Mouse (Mus musculus) olfactory bulb, adult 2 months (tissue): ENCODE data around the gene Gm39566. TPM values are rescaled to one million over a fixed set of nuclear protein-coding genes. Genes with fewer than 3 reads are reported as not detected.
"Not testable (repeated sequence)": the region's sequence is repeated elsewhere in the genome, so short reads cannot be mapped to it uniquely, and the experiment has no call there.

Experiments used
- H3K27ac ChIP-seq: fragments of 200-500 bp; 2 replicates; pipeline ENCODE4 v1.5.1; 2012; ENCODE audit warnings: low read depth, low read length; ENCODE audit not compliant: insufficient read depth
- H3K4me1 ChIP-seq: fragments of 200-500 bp; 2 replicates; pipeline ENCODE4 v1.6.1; 2012; ENCODE audit warnings: low read length; ENCODE audit not compliant: control insufficient read depth, insufficient read depth
- H3K4me3 ChIP-seq: fragments of 200-500 bp; 2 replicates; pipeline ENCODE4 v1.5.1; 2012; ENCODE audit warnings: mild to moderate bottlenecking, low read depth, low read length, moderate library complexity; ENCODE audit not compliant: insufficient read depth
- CTCF ChIP-seq: fragments of 200-500 bp; IDR thresholded peaks from 2 replicates; pipeline ENCODE4 v1.5.1; 2012; ENCODE audit warnings: low read depth, mild to moderate bottlenecking, low read length, moderate library complexity; ENCODE audit not compliant: insufficient read depth
- POLR2A ChIP-seq: fragments of 200-500 bp; IDR thresholded peaks from 2 replicates; pipeline ENCODE4 v1.6.1; 2012; ENCODE audit warnings: mild to moderate bottlenecking, low read depth, low read length, moderate library complexity; ENCODE audit not compliant: insufficient read depth
- WGBS: fragments of 180-500 bp; shearing (Covaris S2); methylation state at CpG from one replicate; pipeline ENCODE4 v1.1.7; 2018; 5-methylcytosine and 5-hydroxymethylcytosine counted together
- polyA plus RNA-seq: library from polyadenylated mRNA; stranded (reverse); fragments of >200 nt; gene quantifications from 2 replicates; pipeline ENCODE4 v1.2.4, GENCODE M21; 2012; ENCODE audit warnings: low replicate concordance; ENCODE audit not compliant: missing spikeins, insufficient read depth, insufficient read length

The Gm39566 gene
- not detected in 2 replicates for polyA plus RNA-seq

DNA sequence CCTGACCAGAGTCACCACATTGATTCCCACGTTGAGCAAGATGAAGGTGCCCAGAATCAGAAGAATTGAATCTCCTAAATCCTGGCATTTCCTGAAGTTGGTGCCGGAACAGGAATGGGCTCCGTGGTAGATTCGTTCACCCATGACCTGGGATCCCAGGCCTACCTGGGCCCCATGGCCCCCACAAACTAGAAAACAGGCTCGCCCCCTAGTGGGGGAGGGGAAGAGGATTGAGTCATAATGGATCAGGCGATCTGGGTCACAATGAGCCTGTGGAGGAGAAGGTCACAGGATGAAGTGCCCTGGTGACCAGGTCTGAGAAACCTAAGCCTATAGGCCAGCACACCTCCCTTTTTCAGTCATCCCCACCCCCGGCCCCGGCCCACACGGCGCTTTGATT lies at the start of gene Gm39566:
Gm39566 (minus strand) TSS at position 144 of the 400 bp plus-strand sequence.
- 63% methylated on average over 10 of the region's 10 CpGs for WGBS
- H3K27ac ChIP-seq = no peak within 1 kb of the TSS
- no peak within 1 kb of the TSS for H3K4me3 ChIP-seq
- no peaks in the 10 kb centered on the region for H3K4me1 ChIP-seq
- TF ChIP-seq POLR2A = no peak
- TF ChIP-seq CTCF = no peak

DNA sequence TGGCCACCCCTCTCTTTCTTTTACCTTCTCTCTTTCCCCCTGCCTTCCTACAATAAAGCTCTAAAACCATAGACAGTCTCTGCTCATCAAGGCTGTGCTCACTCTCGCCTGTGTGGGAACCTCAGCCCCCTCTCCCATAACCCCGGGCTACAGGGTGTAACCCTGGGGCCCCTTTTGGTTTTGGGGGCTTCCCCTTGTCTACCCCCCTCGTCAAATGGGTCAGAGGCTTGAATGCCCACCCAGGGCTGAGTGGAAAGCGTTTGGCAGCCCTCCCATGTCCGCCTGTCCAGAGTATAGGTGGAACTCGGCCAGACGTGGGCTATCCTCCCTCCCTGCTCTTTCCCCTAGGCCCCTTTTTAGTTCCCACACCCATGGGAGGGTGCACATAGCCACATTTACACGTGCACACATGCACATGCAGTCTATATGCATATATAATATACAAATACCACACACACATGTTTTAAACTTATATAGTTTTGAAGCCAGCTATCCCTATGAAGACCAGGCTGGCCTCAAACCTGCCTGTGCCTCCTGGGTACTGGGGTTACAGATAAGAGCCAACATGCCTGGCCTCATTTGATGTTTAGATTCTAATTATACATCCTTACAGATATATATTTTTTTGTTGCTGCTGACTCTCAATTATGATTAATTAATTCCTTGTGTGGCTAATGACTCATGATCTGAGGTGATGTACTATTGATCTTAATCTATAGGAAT lies 49.2 kb upstream of the Gm39566 start:
- 31% methylated on average over 8 of the region's 8 CpGs for WGBS
- H3K4me3 ChIP-seq = no peak overlapping the region
- TF ChIP-seq POLR2A = no peak
- no peak for TF ChIP-seq CTCF
- H3K4me1 ChIP-seq = no peaks in the 10 kb centered on the region
- H3K27ac ChIP-seq = no peak overlapping the region

DNA sequence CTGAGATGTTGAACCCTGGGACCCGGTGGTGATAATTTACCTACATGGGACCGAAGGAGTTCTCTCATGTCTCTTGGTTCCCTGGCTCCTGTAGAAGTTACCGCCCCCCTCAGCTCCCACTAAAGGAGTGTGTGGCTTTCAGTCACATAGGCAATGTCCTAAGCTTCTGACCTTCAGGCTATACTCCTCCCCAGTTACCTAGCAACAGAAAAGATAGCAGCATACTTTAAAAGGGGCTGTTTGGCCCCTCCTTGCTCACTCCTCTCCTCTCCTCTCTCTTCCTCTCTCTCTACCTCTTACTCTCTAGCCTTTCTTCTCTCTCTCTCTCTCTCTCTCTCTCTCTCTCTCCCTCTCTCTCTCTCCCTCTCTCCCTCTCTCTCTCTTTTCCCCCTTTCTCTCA lies 48.6 kb upstream of the Gm39566 start:
- H3K27ac ChIP-seq, H3K4me1 ChIP-seq, H3K4me3 ChIP-seq: not testable (repeated sequence)
- WGBS = 84% methylated on average over 3 of the region's 3 CpGs

DNA sequence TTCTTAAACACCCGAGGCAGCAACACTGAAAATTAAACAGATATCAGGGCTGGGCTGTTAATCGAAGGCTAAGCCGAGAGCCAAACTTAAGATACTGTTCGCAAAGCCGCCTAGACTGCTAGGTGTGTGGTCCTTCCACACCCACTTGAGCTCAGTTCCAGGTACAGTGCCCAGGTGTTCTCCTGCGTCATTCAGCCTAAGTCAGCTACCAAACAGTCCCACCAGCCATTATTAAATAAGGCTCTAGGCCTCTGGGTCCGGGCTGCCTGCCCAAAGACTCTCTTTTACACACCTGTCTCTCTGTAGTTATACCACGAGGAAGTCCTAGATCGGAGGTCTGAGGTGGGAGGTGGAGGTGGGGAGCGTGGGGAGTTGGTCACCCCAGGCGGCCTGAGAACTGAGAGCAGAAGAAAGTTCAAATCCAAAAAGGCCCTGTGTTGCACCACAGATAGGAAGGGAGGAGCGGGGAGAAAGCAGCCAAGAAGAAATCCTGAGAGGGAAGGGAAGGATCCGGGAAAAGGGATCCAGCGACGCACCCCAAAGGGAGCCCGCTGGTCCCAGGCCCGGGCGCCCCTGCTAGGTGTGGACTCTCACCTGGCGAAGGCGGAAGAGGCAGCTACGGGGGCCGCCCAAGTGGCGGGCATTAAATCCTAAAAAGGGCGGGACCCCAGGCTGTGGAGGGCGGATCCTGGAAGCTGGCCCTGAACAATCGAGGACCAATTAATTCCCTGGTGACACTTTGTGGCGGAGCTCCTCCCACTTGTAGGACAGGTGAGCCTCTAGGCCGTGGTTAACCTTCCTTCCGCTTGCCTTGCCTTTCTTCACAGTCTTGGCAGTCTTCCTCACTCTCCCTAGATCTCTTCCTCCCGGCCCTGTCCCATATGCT lies 43.3 kb upstream of the Gm39566 start, which contains the start of gene Tnk1:
Tnk1 (minus strand) TSS at position 618 of the 886 bp plus-strand sequence.
- no peak within 1 kb of the TSS for H3K27ac ChIP-seq
- no peaks in the 10 kb centered on the region; the same call in 1 of the 2 replicates for H3K4me1 ChIP-seq
- no peak within 1 kb of the TSS for H3K4me3 ChIP-seq
- TF ChIP-seq POLR2A (no peak), CTCF (no peak)
- 36% methylated on average over 30 of the region's 30 CpGs for WGBS

DNA sequence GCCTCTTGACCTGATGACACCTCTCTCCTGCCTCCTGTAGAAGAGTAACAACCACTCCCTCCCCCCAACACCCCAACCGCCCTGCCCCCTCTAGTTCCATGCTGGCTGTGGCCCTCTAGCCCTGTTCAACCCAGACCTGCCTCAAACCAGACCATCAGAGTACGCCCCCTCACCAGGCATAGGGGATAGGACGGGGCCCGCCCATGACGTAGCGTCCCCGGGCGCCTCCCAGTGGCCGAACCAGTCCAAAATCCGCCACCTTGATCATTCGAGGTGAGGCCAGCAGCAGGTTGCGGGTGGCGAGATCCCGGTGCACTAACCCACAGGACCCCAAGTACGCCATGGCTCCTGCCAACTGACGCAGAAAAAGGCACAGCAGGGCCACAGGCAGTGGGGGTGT lies 40.2 kb upstream of the Gm39566 start:
- Histone ChIP-seq H3K4me1 (no peaks in the 10 kb centered on the region; the same call in 1 of the 2 replicates), H3K27ac (no peak overlapping the region), H3K4me3 (no peak overlapping the region)
- 18% methylated on average over 16 of the region's 16 CpGs for WGBS
- TF ChIP-seq CTCF (no peak), POLR2A (no peak)

DNA sequence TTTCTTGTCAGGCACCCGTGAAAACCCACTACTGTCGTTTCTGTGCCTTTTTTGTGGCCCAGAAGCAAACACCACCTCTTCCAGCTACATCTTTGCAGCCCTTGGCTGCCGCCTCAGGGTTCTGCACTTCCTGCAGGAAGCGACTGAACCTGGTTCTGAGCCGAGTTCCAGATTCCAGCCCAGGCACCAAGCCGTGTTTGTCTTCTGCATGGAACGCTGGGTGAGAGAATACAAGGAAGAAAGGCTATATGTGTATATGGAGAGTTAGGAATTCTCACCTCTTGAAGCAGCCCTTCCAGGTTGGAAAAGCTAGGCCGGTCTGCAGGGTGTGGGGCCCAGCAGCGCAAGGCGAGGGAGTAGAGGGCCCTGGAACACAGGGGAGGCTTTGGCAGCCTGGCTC lies 39.6 kb upstream of the Gm39566 start:
- H3K27ac ChIP-seq = no peak overlapping the region
- no peaks in the 10 kb centered on the region; the same call in 1 of the 2 replicates for H3K4me1 ChIP-seq
- H3K4me3 ChIP-seq = no peak overlapping the region
- TF ChIP-seq CTCF (no peak), POLR2A (no peak)
- 86% methylated on average over 10 of the region's 10 CpGs for WGBS

DNA sequence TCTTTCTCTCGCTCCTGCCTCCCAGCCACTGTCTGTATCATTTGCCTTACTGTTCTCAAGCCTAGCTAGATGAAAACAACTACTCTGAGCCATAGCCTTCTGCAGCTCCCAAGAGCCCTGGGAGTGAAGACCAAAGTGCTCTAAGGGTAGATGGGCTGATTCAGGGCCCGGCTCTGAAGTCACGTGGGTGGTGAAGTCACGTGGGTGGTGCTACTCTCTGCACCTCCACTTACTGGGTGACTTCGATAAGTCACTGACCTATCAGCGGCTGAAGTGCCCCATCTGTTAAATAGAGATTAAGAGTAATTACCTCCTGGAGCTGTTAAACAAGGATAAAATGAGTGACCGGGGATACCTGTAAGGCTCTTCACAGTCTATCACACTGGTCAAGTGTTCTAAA lies 38.9 kb upstream of the Gm39566 start:
- no peak overlapping the region for H3K27ac ChIP-seq
- no peak overlapping the region for H3K4me3 ChIP-seq
- WGBS = 59% methylated on average over 7 of the region's 7 CpGs
- no peaks in the 10 kb centered on the region; the same call in 1 of the 2 replicates for H3K4me1 ChIP-seq
- TF ChIP-seq POLR2A (no peak), CTCF (no peak)

DNA sequence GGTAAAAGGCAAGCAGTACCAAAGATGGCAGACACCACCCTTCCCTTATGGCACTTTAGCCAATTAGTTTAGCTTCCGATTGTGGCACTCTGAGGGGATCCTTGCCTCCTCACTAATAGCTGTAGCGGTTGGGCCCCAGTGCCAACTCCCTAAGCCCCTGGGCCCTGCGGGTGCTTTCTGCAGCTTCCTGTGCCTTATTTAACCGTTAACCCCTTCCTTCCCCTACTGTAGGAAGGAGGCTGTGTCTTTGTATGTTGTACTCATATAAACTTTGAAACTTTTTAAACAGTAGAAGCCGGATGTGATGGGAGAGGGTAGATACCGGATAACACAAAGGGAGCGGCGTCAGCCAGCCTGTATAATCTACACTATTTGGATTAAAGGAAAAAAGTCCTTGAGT lies 35.7 kb upstream of the Gm39566 start:
- H3K27ac ChIP-seq = no peak overlapping the region
- TF ChIP-seq POLR2A (no peak), CTCF (no peak)
- WGBS = 63% methylated on average over 8 of the region's 8 CpGs
- peaks cover 14% of the 10 kb centered on the region for H3K4me1 ChIP-seq
- H3K4me3 ChIP-seq = no peak overlapping the region

DNA sequence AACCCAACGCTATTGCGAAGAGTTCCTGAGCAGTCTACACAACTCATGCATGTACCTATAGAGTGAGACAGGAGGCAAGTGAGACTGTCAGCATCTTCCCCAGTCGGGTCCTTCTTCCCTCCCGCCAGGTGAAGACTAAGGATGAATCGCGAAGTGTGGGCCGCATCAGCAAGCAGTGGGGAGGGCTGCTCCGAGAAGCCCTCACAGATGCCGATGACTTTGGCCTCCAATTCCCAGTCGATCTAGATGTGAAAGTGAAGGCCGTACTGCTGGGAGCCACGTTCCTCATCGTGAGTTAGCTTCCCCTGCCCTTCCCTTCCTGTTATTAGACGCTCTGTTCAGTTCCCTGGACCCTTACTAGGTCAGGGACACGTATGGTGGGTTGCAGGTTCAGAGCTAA lies 34.8 kb upstream of the Gm39566 start:
- 94% methylated on average over 15 of the region's 15 CpGs for WGBS
- TF ChIP-seq POLR2A (no peak), CTCF (no peak)
- Histone ChIP-seq H3K4me3 (no peak overlapping the region), H3K4me1 (peaks cover 14% of the 10 kb centered on the region), H3K27ac (no peak overlapping the region)
